Comparison of ENCODE assay signal across 9 mouse cellular contexts in genomic region chr5:117841651-117842347, GRCm38 (mm10).
A peak's percentile ranks its signal among the peaks of the same experiment; 100 is the strongest.
DNase-seq lines count a peak whose midpoint lies in the region; ATAC-seq lines count a peak whose summit lies in the region.
"Had no signal": no experiment of that assay in that cellular context is flagged by ENCODE, and none has a peak within 500 bp of the region (broad histone marks: within the 10 kb centered on the region; RNA-seq: fewer than 3 reads in every experiment).

No protein-coding gene starts in this region.

- peak overlapping the region; percentile 2; the same call in 1 of the 2 replicates for H3K4me3 ChIP-seq in embryonic facial prominence, embryonic 12.5 days
- H3K4me3 ChIP-seq in heart, embryonic 11.5 days (ENCODE audit: low read depth, low read length), result 0 out of 2 replicates have a peak overlapping the region, but pooled peaks have one; percentile 2
- no peak overlapping the region; the same call in 1 of the 2 replicates for H3K4me3 ChIP-seq in stomach, embryonic 16.5 days (replicated peaks; ENCODE audit: low read length)
- H3K4me3 ChIP-seq: heart, embryonic 15.5 days had no signal

- H3K4me2 ChIP-seq in embryonic facial prominence, embryonic 12.5 days (replicated peaks), result peak overlapping the region; percentile 34
- H3K4me2 ChIP-seq in heart, embryonic 11.5 days, result no peak overlapping the region
- H3K4me2 ChIP-seq in stomach, embryonic 16.5 days (ENCODE audit: low read depth, low read length), result no peak overlapping the region
- H3K4me2 ChIP-seq: heart, embryonic 15.5 days had no signal

- 2% methylated on average over 44 of the region's 44 CpGs for WGBS in embryonic facial prominence, embryonic 12.5 days
- 2% methylated on average over 44 of the region's 44 CpGs for WGBS in heart, embryonic 11.5 days (ENCODE audit: insufficient replicate concordance)
- 2% methylated on average over 44 of the region's 44 CpGs for WGBS in stomach, embryonic 16.5 days

- no peaks in the 10 kb centered on the region for H3K9me3 ChIP-seq in embryonic facial prominence, embryonic 12.5 days
- no peaks in the 10 kb centered on the region for H3K9me3 ChIP-seq in heart, embryonic 11.5 days (replicated peaks; ENCODE audit: control insufficient read depth, low read length)
- no peaks in the 10 kb centered on the region for H3K9me3 ChIP-seq in stomach, embryonic 16.5 days (replicated peaks; ENCODE audit: control insufficient read depth, low read length)
- H3K9me3 ChIP-seq: heart, embryonic 15.5 days had no signal

- no peak overlapping the region for H3K9ac ChIP-seq in embryonic facial prominence, embryonic 12.5 days
- H3K9ac ChIP-seq in heart, embryonic 11.5 days (ENCODE audit: low read depth, low read length), result no peak overlapping the region
- no peak overlapping the region for H3K9ac ChIP-seq in stomach, embryonic 16.5 days (ENCODE audit: low read length)
- H3K9ac ChIP-seq: heart, embryonic 15.5 days had no signal

- no peak overlapping the region for H3K27ac ChIP-seq in embryonic facial prominence, embryonic 12.5 days
- no peak overlapping the region for H3K27ac ChIP-seq in heart, embryonic 11.5 days (ENCODE audit: low read depth, low read length)
- no peak overlapping the region for H3K27ac ChIP-seq in stomach, embryonic 16.5 days (ENCODE audit: low read length)
- H3K27ac ChIP-seq: heart, embryonic 15.5 days had no signal

- peaks cover 12% of the 10 kb centered on the region; the same call in 1 of the 2 replicates for H3K4me1 ChIP-seq in embryonic facial prominence, embryonic 12.5 days
- no peaks in the 10 kb centered on the region for H3K4me1 ChIP-seq in heart, embryonic 11.5 days (ENCODE audit: control insufficient read depth, insufficient read depth, low read length)
- H3K4me1 ChIP-seq in stomach, embryonic 16.5 days (ENCODE audit: control insufficient read depth, insufficient read depth, low read length), result no peaks in the 10 kb centered on the region
- H3K4me1 ChIP-seq: heart, embryonic 15.5 days had no signal

- no peaks in the 10 kb centered on the region for H3K36me3 ChIP-seq in embryonic facial prominence, embryonic 12.5 days
- H3K36me3 ChIP-seq in heart, embryonic 11.5 days (ENCODE audit: control insufficient read depth, insufficient read depth, low read length), result no peaks in the 10 kb centered on the region
- no peaks in the 10 kb centered on the region for H3K36me3 ChIP-seq in stomach, embryonic 16.5 days (ENCODE audit: control insufficient read depth, insufficient read depth, low read length)
- H3K36me3 ChIP-seq: heart, embryonic 15.5 days had no signal

- no peak for ATAC-seq in embryonic facial prominence, embryonic 12.5 days (ENCODE audit: insufficient number of reproducible peaks, insufficient read depth, low FRiP score, low TSS enrichment)
- ATAC-seq in heart, embryonic 11.5 days (replicated peaks; ENCODE audit: insufficient number of reproducible peaks, low FRiP score, low TSS enrichment), result no peak
- 0 out of 2 replicates have a peak, but pooled peaks have one; percentile 26 for ATAC-seq in stomach, embryonic 16.5 days (ENCODE audit: insufficient read depth, low FRiP score)

- DNase-seq in urinary bladder, postnatal 14 days (ENCODE audit: low spot score), result peak; percentile 38
- no peak for DNase-seq in urinary bladder, adult 2 months (ENCODE audit: low spot score)
- DNase-seq in layer of hippocampus, postnatal 10 days (ENCODE audit: low spot score in 2 of 2), result peak; percentile 34 to 43
- DNase-seq in mesoderm, embryonic 11.5 days (ENCODE audit: low read depth, low spot score), result peak; percentile 39
- no peak for DNase-seq in spleen, adult 18-20 months

- peaks cover 71% of the 10 kb centered on the region for H3K27me3 ChIP-seq in embryonic facial prominence, embryonic 12.5 days
- peaks cover 72% of the 10 kb centered on the region for H3K27me3 ChIP-seq in heart, embryonic 11.5 days (ENCODE audit: control insufficient read depth, insufficient read depth, low read length)
- peaks cover 56% of the 10 kb centered on the region for H3K27me3 ChIP-seq in stomach, embryonic 16.5 days (ENCODE audit: control insufficient read depth, insufficient read depth, low read length)

Comparison
In these comparisons a context has a peak if more than half of its experiments do, and no peak if none do; other contexts are left out.
1. DNase-seq: peak in urinary bladder, postnatal 14 days (single experiment), layer of hippocampus, postnatal 10 days (2 of 2) and mesoderm, embryonic 11.5 days (single experiment); none in urinary bladder, adult 2 months (single experiment) and spleen, adult 18-20 months (0 of 2).